Mouse (Mus musculus) splenic B cell, adult 2 months (primary cell): ENCODE data around the gene Csgalnact2.
A peak's percentile ranks its signal among the peaks of the same experiment; 100 is the strongest.

Source experiments
- DNase-seq: peaks from one replicate; pipeline ENCODE4 v3.0.0-alpha.2; 2011; ENCODE audit warnings: low read depth, low spot score
- H3K27me3 ChIP-seq: 2 replicates; pipeline ENCODE4 v1.6.1; 2012; ENCODE audit warnings: mild to moderate bottlenecking, low read length, moderate library complexity, mixed read lengths; ENCODE audit not compliant: control insufficient read depth, poor library complexity, insufficient read depth, severe bottlenecking
- H3K36me3 ChIP-seq: 2 replicates; pipeline ENCODE4 v1.6.1; 2012; ENCODE audit warnings: mild to moderate bottlenecking, low read length, moderate library complexity, mixed read lengths; ENCODE audit not compliant: control insufficient read depth, poor library complexity, insufficient read depth, severe bottlenecking

The Csgalnact2 gene

DNA sequence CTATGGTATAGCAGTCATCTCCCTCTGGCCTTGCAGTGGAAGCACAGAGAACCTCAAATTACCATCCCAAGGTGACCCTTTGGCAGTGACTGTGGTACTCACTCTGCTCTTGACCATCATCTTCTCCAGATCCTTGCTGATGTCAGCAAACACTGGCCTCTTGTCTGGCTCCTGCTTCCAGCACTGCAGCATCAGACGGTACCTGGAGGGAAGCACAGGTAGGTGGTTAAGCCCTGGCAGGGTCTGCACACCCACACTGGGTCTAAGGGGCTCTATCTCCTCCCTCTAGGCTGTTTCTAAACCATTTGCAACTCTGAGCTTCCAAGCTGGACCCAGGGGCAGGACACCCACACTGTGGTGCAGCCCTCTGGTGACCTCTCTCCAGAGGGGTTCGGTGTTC lies 24.1 kb upstream of the Csgalnact2 start:
- no peak for DNase-seq
- H3K36me3 ChIP-seq: no peaks in the 10 kb centered on the region
- H3K27me3 ChIP-seq: no peaks in the 10 kb centered on the region

DNA sequence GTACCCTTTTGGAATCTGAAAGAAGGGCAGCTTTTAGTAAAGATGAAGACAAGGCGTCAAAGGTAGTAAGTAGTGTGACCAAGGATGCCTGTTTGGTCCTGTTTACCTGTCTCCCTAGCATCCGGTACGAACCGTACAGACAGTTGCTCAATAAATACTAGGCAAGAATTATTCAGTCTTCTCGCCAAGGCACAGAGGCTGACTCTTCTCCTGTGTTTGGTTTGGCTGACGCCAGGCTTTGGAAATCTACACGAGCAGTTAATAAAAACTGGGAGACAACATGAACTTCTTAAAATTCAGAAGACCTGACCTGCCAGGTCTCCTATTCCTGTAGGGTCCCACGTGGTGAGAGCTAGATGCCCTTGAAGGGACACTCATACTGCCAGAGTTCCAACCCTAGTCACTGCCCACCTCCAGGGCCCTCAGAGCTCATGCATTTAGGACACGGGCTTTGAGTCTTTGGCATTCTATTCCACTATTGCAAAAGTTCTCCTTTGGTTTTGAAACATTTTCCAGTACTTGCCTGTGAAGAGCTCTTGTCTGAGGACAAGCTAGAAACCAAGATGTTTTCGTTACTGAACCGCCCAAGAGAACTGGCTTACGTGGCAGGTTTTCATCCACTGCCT lies 23.6 kb upstream of the Csgalnact2 start:
- no peaks in the 10 kb centered on the region for H3K27me3 ChIP-seq
- no peaks in the 10 kb centered on the region for H3K36me3 ChIP-seq
- no peak for DNase-seq

- DNase-seq: no peak
- no peaks in the 10 kb centered on the region for H3K27me3 ChIP-seq
- H3K36me3 ChIP-seq: no peaks in the 10 kb centered on the region
Observed at GRCm38 (mm10) chr6:118153091-118153490, 14.2 kb upstream of the Csgalnact2 start.

GRCm38 (mm10) chr6:118150988-118151387 lies 12.0 kb upstream of the Csgalnact2 start:
- no peak for DNase-seq

DNA sequence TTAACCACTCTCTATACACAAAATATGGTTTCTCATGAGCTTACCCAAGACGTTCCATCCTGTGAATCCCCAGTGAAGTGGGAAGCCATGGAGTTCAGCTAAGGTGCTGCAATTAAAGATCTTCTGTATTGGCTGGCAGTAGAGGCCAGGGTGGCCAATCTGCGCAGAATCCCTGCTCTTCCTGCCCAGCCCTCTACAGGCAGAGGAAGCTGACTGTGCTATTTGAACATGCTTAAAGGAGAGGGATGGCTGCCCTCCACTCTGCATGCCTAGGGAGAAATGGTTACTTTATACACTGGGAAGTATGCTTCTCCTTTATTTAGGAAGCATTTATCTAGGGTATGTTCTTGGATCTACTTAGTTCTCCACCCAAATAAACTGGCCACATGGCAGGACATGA lies 11.6 kb upstream of the Csgalnact2 start:
- no peak for DNase-seq
- no peaks in the 10 kb centered on the region for H3K36me3 ChIP-seq
- H3K27me3 ChIP-seq: no peaks in the 10 kb centered on the region

More at GRCm38 (mm10) chr6:118150988-118151387, 12.0 kb upstream of the Csgalnact2 start:
- Histone ChIP-seq H3K36me3 (no peaks in the 10 kb centered on the region), H3K27me3 (no peaks in the 10 kb centered on the region)

GRCm38 (mm10) chr6:118150128-118150527 lies 11.2 kb upstream of the Csgalnact2 start:
- DNase-seq: no peak
- Histone ChIP-seq H3K36me3 (no peaks in the 10 kb centered on the region), H3K27me3 (no peaks in the 10 kb centered on the region)

GRCm38 (mm10) chr6:118140961-118141360 lies 2.0 kb upstream of the Csgalnact2 start:
- no peaks in the 10 kb centered on the region for H3K36me3 ChIP-seq
- H3K27me3 ChIP-seq: no peaks in the 10 kb centered on the region
- DNase-seq: peak; percentile 33

- DNase-seq: peak; percentile 11
Observed at GRCm38 (mm10) chr6:118137148-118137547, 1.8 kb downstream of the Csgalnact2 start.

DNA sequence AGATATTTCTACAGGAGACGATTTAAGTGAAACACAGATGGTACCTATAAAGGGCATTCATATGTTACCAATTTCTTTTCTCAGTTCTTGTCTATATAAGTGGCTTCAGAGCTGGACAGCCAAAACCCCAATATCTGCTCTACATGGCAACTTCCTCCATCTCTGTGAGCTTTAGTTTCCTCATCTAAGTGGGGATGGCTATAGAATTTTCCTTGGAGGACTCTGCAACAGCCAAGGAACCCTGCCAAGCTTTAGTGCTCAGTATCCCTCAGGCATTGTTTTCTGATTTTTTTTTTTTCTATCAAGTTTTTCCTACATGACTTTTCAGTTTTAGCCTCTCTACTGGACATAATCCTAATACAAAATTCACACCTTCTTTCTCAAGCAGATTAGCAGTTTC lies 4.5 kb downstream of the Csgalnact2 start:
- H3K36me3 ChIP-seq: no peaks in the 10 kb centered on the region
- DNase-seq: peak; percentile 30
- H3K27me3 ChIP-seq: no peaks in the 10 kb centered on the region

More at GRCm38 (mm10) chr6:118137148-118137547, 1.8 kb downstream of the Csgalnact2 start:
- H3K27me3 ChIP-seq: no peaks in the 10 kb centered on the region
- no peaks in the 10 kb centered on the region for H3K36me3 ChIP-seq

DNA sequence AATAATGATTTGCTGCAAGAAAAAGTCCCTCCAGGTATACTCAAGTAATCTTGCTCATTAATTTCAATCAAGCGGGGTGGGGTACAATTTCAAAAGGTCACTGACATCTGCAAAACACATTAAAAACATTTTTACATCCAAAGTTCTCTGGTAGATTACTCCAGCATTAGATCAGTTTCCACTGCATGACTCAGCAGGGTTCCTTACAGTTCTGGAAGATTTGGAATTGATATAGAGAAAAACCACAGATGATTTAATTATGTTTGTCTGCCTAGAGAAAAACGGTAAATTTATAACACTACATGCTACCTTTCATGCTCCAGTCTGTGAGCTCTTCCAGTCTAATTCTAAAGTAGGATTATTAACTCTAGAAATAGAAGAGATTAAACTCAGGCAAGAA lies 8.9 kb downstream of the Csgalnact2 start:
- Histone ChIP-seq H3K27me3 (no peaks in the 10 kb centered on the region), H3K36me3 (no peaks in the 10 kb centered on the region)
- no peak for DNase-seq

DNA sequence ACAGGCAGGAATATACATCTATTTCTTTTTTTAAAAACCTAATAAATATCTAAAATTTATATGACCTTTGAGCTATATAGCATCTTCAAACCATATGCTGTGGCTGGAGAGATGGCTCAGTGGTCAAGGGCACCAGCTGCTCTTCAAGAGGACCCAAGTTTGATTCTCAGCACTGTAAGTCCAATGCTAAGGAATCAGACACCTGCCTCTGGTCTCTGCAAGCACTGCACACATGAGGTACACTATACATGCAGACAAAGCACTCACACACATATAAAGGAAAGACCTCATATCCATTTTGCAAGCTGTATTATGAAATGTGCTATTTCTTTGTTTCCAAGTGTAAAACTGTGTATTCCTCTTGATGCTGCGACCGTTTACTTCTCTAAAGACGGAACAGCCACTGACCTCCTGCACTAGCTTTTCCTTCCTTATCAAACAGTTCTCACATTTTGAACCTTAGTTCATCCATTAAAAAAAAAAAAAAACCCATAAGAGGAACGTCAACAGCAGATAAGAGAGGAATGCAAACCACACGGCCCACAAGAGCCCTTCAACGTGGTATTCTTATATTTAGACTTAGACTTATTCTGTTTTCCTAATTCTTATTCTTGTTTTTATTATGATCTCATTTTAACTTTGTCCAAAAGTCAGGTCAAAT lies 11.0 kb downstream of the Csgalnact2 start:
- DNase-seq: no peak

DNA sequence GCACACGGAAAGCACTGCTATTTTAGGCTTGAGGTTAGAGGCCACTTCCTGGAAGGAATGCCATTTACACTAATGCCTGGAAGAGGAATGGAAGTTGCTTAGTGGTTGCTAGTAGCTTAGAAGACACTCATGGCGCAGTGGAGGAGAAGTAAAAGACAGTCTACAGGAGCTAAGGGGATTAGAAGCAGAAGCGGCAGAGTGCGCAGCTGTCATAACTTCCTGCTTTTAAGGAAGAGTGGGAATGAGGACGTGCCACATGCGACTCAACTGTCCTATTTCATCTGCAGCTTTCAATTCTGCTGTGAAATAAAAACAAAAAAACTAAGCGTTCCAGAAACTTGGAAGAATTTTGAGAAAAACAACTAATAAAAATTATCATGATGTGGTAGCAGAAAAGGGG lies 11.7 kb downstream of the Csgalnact2 start:
- no peak for DNase-seq
- H3K27me3 ChIP-seq: no peaks in the 10 kb centered on the region
- peaks cover 7% of the 10 kb centered on the region for H3K36me3 ChIP-seq

More for the DNA sequence above, 11.0 kb downstream of the Csgalnact2 start:
- Histone ChIP-seq H3K36me3 (no peaks in the 10 kb centered on the region), H3K27me3 (no peaks in the 10 kb centered on the region)

DNA sequence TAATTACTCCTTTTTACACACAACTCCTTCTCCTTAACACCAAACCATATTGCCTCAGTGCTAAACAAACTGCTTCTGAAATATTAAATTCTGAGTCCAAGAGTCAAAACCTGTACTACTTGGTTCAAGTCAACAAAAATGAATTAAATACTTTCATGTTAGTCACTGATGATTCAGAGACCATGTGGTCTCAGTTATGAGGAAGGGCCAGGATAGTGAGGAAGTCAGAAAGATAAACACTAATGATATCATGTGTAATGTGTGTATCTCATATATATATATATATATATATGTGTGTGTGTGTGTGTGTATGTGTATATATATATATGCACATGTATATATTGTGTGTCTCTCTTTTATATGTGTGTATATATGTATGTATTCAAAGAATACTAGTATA lies 12.4 kb downstream of the Csgalnact2 start:
- Histone ChIP-seq H3K36me3 (peaks cover 7% of the 10 kb centered on the region), H3K27me3 (no peaks in the 10 kb centered on the region)
- no peak for DNase-seq

GRCm38 (mm10) chr6:118122767-118123166 lies 16.2 kb downstream of the Csgalnact2 start:
- Histone ChIP-seq H3K27me3 (no peaks in the 10 kb centered on the region), H3K36me3 (peaks cover 7% of the 10 kb centered on the region)
- no peak for DNase-seq

GRCm38 (mm10) chr6:118111810-118112209 lies 27.1 kb downstream of the Csgalnact2 start:
- Histone ChIP-seq H3K27me3 (no peaks in the 10 kb centered on the region), H3K36me3 (peaks cover 3% of the 10 kb centered on the region; the same call in 1 of the 2 replicates)
- DNase-seq: no peak
